Mouse (Mus musculus): ENCODE results near the gene Mpp1. TPM values are rescaled to one million over a fixed set of nuclear protein-coding genes. Genes with fewer than 3 reads are reported as not detected.
A peak's percentile ranks its signal among the peaks of the same experiment; 100 is the strongest.

The Mpp1 gene
- total and polyA plus RNA-seq, 3 experiments = 3.7 to 57.8 (median 45.1) TPM

GRCm38 (mm10) chrX:75138182-75138581, 7.4 kb upstream of the Mpp1 start:
- Histone ChIP-seq H3K36me3 (replicated peaks) (no peaks in the 10 kb centered on the region), H3K27me3 (ENCODE audit: insufficient read depth, low read length) (no peaks in the 10 kb centered on the region), H3K4me3 (ENCODE audit: low read depth, low read length) (no peak overlapping the region), H3K4me1 (ENCODE audit: insufficient read depth, low read depth, low read length) (peaks cover 6% of the 10 kb centered on the region; the same call in 1 of the 2 replicates), H3K9me3 (replicated peaks) (no peaks in the 10 kb centered on the region)
- ATAC-seq (ENCODE audit: extremely low read depth, insufficient number of reproducible peaks, low FRiP score, poor library complexity, severe bottlenecking) = no peak
- DNase-seq (ENCODE audit: low spot score) = no peak
- no peak for TF ChIP-seq POLR2AphosphoS5 (IDR thresholded peaks at IDR 0.05; ENCODE audit: insufficient replicate concordance, low read depth, low read length)
- TF ChIP-seq GATA1 (IDR thresholded peaks at IDR 0.05; ENCODE audit: borderline replicate concordance, low read length) = no peak
- TF ChIP-seq TAL1 (conservative IDR thresholded peaks at IDR 0.05; ENCODE audit: low read depth, low read length) = no peak
- no peak for TF ChIP-seq CTCF (IDR thresholded peaks at IDR 0.05; ENCODE audit: low read depth, low read length)

GRCm38 (mm10) chrX:75137729-75138128, 6.9 kb upstream of the Mpp1 start:
- peak; percentile 58; the same call in 1 of the 2 replicates for TF ChIP-seq TAL1 (conservative IDR thresholded peaks at IDR 0.05; ENCODE audit: low read depth, low read length)
- no peak for TF ChIP-seq POLR2AphosphoS5 (IDR thresholded peaks at IDR 0.05; ENCODE audit: insufficient replicate concordance, low read depth, low read length)
- no peak overlapping the region for H3K4me3 ChIP-seq (ENCODE audit: low read depth, low read length)
- DNase-seq (ENCODE audit: low spot score) (peak; percentile 2), ATAC-seq (ENCODE audit: extremely low read depth, insufficient number of reproducible peaks, low FRiP score, poor library complexity, severe bottlenecking) (peak; percentile 88)
- no peaks in the 10 kb centered on the region for H3K27me3 ChIP-seq (ENCODE audit: insufficient read depth, low read length)
- no peaks in the 10 kb centered on the region for H3K36me3 ChIP-seq (replicated peaks)
- H3K4me1 ChIP-seq (ENCODE audit: insufficient read depth, low read depth, low read length) = peaks cover 6% of the 10 kb centered on the region; the same call in 1 of the 2 replicates
- no peaks in the 10 kb centered on the region for H3K9me3 ChIP-seq (replicated peaks)

GRCm38 (mm10) chrX:75136938-75137337, 6.1 kb upstream of the Mpp1 start:
- H3K27me3 ChIP-seq (ENCODE audit: insufficient read depth, low read length) = no peaks in the 10 kb centered on the region
- peaks cover 6% of the 10 kb centered on the region; the same call in 1 of the 2 replicates for H3K4me1 ChIP-seq (ENCODE audit: insufficient read depth, low read depth, low read length)
- H3K9me3 ChIP-seq (replicated peaks) = no peaks in the 10 kb centered on the region
- H3K36me3 ChIP-seq (replicated peaks) = no peaks in the 10 kb centered on the region
- ATAC-seq (ENCODE audit: extremely low read depth, insufficient number of reproducible peaks, low FRiP score, poor library complexity, severe bottlenecking) (no peak), DNase-seq (ENCODE audit: low spot score) (no peak)
- TF ChIP-seq GATA2 (IDR thresholded peaks at IDR 0.05; ENCODE audit: borderline replicate concordance, low read depth, low read length) (no peak), CTCF (IDR thresholded peaks at IDR 0.05; ENCODE audit: low read depth, low read length) (no peak), POLR2AphosphoS5 (IDR thresholded peaks at IDR 0.05; ENCODE audit: insufficient replicate concordance, low read depth, low read length) (no peak), GATA1 (IDR thresholded peaks at IDR 0.05; ENCODE audit: borderline replicate concordance, low read length) (no peak), TAL1 (conservative IDR thresholded peaks at IDR 0.05; ENCODE audit: low read depth, low read length) (no peak)
- H3K4me3 ChIP-seq (ENCODE audit: low read depth, low read length) = no peak overlapping the region

GRCm38 (mm10) chrX:75129474-75129873, 1.3 kb downstream of the Mpp1 start:
- Histone ChIP-seq H3K4me1 (ENCODE audit: insufficient read depth, low read depth, low read length) (peaks cover 20% of the 10 kb centered on the region; the same call in 1 of the 2 replicates), H3K9me3 (replicated peaks) (no peaks in the 10 kb centered on the region), H3K4me3 (ENCODE audit: low read depth, low read length) (no peak overlapping the region; the same call in 1 of the 2 replicates), H3K36me3 (replicated peaks) (peaks cover 11% of the 10 kb centered on the region), H3K27me3 (ENCODE audit: insufficient read depth, low read length) (no peaks in the 10 kb centered on the region)
- no peak for DNase-seq (ENCODE audit: low spot score)
- ATAC-seq (ENCODE audit: extremely low read depth, insufficient number of reproducible peaks, low FRiP score, poor library complexity, severe bottlenecking) = no peak
- no peak for TF ChIP-seq TAL1 (conservative IDR thresholded peaks at IDR 0.05; ENCODE audit: low read depth, low read length)
- TF ChIP-seq CTCF (IDR thresholded peaks at IDR 0.05; ENCODE audit: low read depth, low read length) = no peak
- no peak for TF ChIP-seq POLR2AphosphoS5 (IDR thresholded peaks at IDR 0.05; ENCODE audit: insufficient replicate concordance, low read depth, low read length)
- no peak for TF ChIP-seq GATA1 (IDR thresholded peaks at IDR 0.05; ENCODE audit: borderline replicate concordance, low read length)
- no peak for TF ChIP-seq GATA2 (IDR thresholded peaks at IDR 0.05; ENCODE audit: borderline replicate concordance, low read depth, low read length)

- Histone ChIP-seq H3K27me3 (ENCODE audit: insufficient read depth, low read length) (no peaks in the 10 kb centered on the region), H3K4me1 (ENCODE audit: insufficient read depth, low read depth, low read length) (peaks cover 20% of the 10 kb centered on the region; the same call in 1 of the 2 replicates), H3K36me3 (replicated peaks) (peaks cover 11% of the 10 kb centered on the region), H3K4me3 (ENCODE audit: low read depth, low read length) (no peak overlapping the region; the same call in 1 of the 2 replicates), H3K9me3 (replicated peaks) (no peaks in the 10 kb centered on the region)
- DNase-seq (ENCODE audit: low spot score) (no peak), ATAC-seq (ENCODE audit: extremely low read depth, insufficient number of reproducible peaks, low FRiP score, poor library complexity, severe bottlenecking) (no peak)
- TF ChIP-seq POLR2AphosphoS5 (IDR thresholded peaks at IDR 0.05; ENCODE audit: insufficient replicate concordance, low read depth, low read length) = no peak
- TF ChIP-seq TAL1 (conservative IDR thresholded peaks at IDR 0.05; ENCODE audit: low read depth, low read length) = no peak
- TF ChIP-seq GATA2 (IDR thresholded peaks at IDR 0.05; ENCODE audit: borderline replicate concordance, low read depth, low read length) = no peak
- TF ChIP-seq GATA1 (IDR thresholded peaks at IDR 0.05; ENCODE audit: borderline replicate concordance, low read length) = no peak
- no peak for TF ChIP-seq CTCF (IDR thresholded peaks at IDR 0.05; ENCODE audit: low read depth, low read length)
These were observed 2.4 kb downstream of the Mpp1 start for GRCm38 (mm10) chrX:75128333-75128980.

GRCm38 (mm10) chrX:75126893-75127292, 3.9 kb downstream of the Mpp1 start:
- ATAC-seq (ENCODE audit: extremely low read depth, insufficient number of reproducible peaks, low FRiP score, poor library complexity, severe bottlenecking) (no peak), DNase-seq (ENCODE audit: low spot score) (no peak)
- Histone ChIP-seq H3K27me3 (ENCODE audit: insufficient read depth, low read length) (no peaks in the 10 kb centered on the region), H3K9me3 (replicated peaks) (no peaks in the 10 kb centered on the region), H3K4me1 (ENCODE audit: insufficient read depth, low read depth, low read length) (peaks cover 20% of the 10 kb centered on the region; the same call in 1 of the 2 replicates), H3K4me3 (ENCODE audit: low read depth, low read length) (no peak overlapping the region), H3K36me3 (replicated peaks) (peaks cover 16% of the 10 kb centered on the region)
- no peak for TF ChIP-seq GATA1 (IDR thresholded peaks at IDR 0.05; ENCODE audit: borderline replicate concordance, low read length)
- TF ChIP-seq TAL1 (conservative IDR thresholded peaks at IDR 0.05; ENCODE audit: low read depth, low read length) = no peak
